ENCODE assay signal across 21 mouse cellular contexts in the genomic region with DNA sequence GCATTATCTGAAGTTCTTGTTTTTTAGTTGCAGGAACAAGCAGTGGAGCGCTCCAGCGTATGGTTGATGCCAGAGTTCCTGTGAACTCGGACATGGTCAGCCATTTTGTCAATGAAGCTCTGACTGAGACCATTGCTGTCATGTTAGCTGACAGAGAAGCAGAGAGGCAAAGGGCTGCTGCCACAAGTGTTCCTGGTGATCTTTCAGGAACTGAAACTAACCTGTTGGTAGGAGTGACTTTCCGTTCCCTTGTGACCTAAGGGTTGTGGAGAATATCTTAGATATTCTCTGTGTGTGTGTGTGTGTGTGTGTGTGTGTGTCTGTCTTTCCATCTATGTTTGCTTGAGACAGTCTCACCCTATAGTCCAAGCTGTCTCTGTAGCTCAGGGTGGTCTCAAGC.
"Had no signal": no experiment of that assay in that cellular context is flagged by ENCODE, and none has a peak within 500 bp of the region (broad histone marks: within the 10 kb centered on the region; RNA-seq: fewer than 3 reads in every experiment).

No protein-coding gene starts in this region.

- H3K9ac ChIP-seq: limb, embryonic 13.5 days; liver, embryonic 12.5 days; liver, embryonic 15.5 days; lung, embryonic 15.5 days; neural tube, embryonic 13.5 days; stomach, embryonic 15.5 days had no signal

- H3K4me2 ChIP-seq: limb, embryonic 13.5 days; liver, embryonic 12.5 days; liver, embryonic 15.5 days; lung, embryonic 15.5 days; midbrain, embryonic 11.5 days; neural tube, embryonic 13.5 days; stomach, embryonic 15.5 days had no signal

- H3K4me1 ChIP-seq: limb, embryonic 10.5 days; limb, embryonic 13.5 days; liver, embryonic 12.5 days; liver, embryonic 15.5 days; lung, embryonic 15.5 days; neural tube, embryonic 13.5 days; stomach, embryonic 15.5 days had no signal

- DNase-seq: kidney, adult 18-20 months; kidney, postnatal 25 days; layer of hippocampus, adult 9-11 months; liver; lung, adult 18-20 months; lung, postnatal 10 days; midbrain, embryonic 14.5 days; right cerebral cortex, postnatal 14 days; thymus, postnatal 25 days had no signal

- H3K27me3 ChIP-seq: limb, embryonic 13.5 days; liver, embryonic 12.5 days; liver, embryonic 15.5 days; lung, embryonic 15.5 days; neural tube, embryonic 13.5 days; stomach, embryonic 15.5 days had no signal

- H3K9me3 ChIP-seq: limb, embryonic 10.5 days; limb, embryonic 13.5 days; liver, embryonic 12.5 days; liver, embryonic 15.5 days; lung, embryonic 15.5 days; neural tube, embryonic 13.5 days; stomach, embryonic 15.5 days had no signal

- ATAC-seq: intestine, embryonic 16.5 days; liver, embryonic 12.5 days had no signal

- H3K27ac ChIP-seq: kidney, postnatal 0 days; layer of hippocampus, adult 2 months; limb, embryonic 10.5 days; limb, embryonic 13.5 days; liver, embryonic 12.5 days; liver, embryonic 15.5 days; lung, embryonic 15.5 days; macrophage; neural tube, embryonic 13.5 days; stomach, embryonic 15.5 days had no signal

- H3K4me3 ChIP-seq: layer of hippocampus, adult 2 months; limb, embryonic 10.5 days; limb, embryonic 13.5 days; liver, embryonic 12.5 days; liver, embryonic 15.5 days; lung, embryonic 15.5 days; neural tube, embryonic 13.5 days; stomach, embryonic 15.5 days had no signal
